Mouse (Mus musculus): ENCODE data around the gene Aar2. TPM values are rescaled to one million over a fixed set of nuclear protein-coding genes. Genes with fewer than 3 reads are reported as not detected.

Aar2 gene
- polyA plus RNA-seq, 1 experiment from 2014 or later = 21.8 TPM

GRCm38 (mm10) chr2:156617536-156617935, 70.2 kb downstream of the Aar2 start:
- no peak overlapping the region for H3K27ac ChIP-seq (ENCODE audit: low read length)
- H3K27me3 ChIP-seq (replicated peaks; ENCODE audit: insufficient read depth, low read length) = peaks cover 21% of the 10 kb centered on the region
- no peaks in the 10 kb centered on the region for H3K4me1 ChIP-seq (ENCODE audit: insufficient read depth, low read depth, low read length)
- no peaks in the 10 kb centered on the region for H3K36me3 ChIP-seq (ENCODE audit: insufficient read depth, low read length)
- DNase-seq (ENCODE audit: low spot score) (peak; percentile 75), ATAC-seq (peak; percentile 16)
- TF ChIP-seq EP300 (IDR thresholded peaks at IDR 0.05) = no peak
- TF ChIP-seq CTCF (IDR thresholded peaks at IDR 0.05) = no peak
- no peak overlapping the region for H3K4me3 ChIP-seq (ENCODE audit: low read depth, low read length)
- no peaks in the 10 kb centered on the region for H3K9me3 ChIP-seq (ENCODE audit: low read length)
- no peak overlapping the region for H3K9ac ChIP-seq (replicated peaks; ENCODE audit: low read depth)
- 24% methylated on average over 11 of the region's 11 CpGs for WGBS
- H3K4me2 ChIP-seq (replicated peaks; ENCODE audit: low read depth, low read length) = no peak overlapping the region

Other genes starting within 250 kb of the Aar2 start
- gene Cnbd2, start 235.3 kb upstream of the Aar2 start, polyA plus RNA-seq (2015; fragmentation: Nextera tagmentation; extraction: Ambion mirVana) = 6.8 and 7.0 TPM in 2 replicates
- gene Scand1, start 234.9 kb upstream of the Aar2 start, polyA plus RNA-seq (2015; fragmentation: Nextera tagmentation; extraction: Ambion mirVana) = 119 TPM in 2 replicates
- gene Epb41l1, start 126.7 kb upstream of the Aar2 start, polyA plus RNA-seq (2015; fragmentation: Nextera tagmentation; extraction: Ambion mirVana) = 1.2 and 1.7 TPM in 2 replicates
- gene Dlgap4, start 66.1 kb downstream of the Aar2 start, polyA plus RNA-seq (2015; fragmentation: Nextera tagmentation; extraction: Ambion mirVana) = 70.3 and 74.0 TPM in 2 replicates
- gene Myl9, start 227.8 kb downstream of the Aar2 start, polyA plus RNA-seq (2015; fragmentation: Nextera tagmentation; extraction: Ambion mirVana) = 222 and 240 TPM in 2 replicates

Data from lung, postnatal 0 days (tissue).